Mouse (Mus musculus) limb, embryonic 15.5 days (tissue): Measurements from ENCODE around the gene S100a2. TPM values are rescaled to one million over a fixed set of nuclear protein-coding genes. Genes with fewer than 3 reads are reported as not detected.

Experiments used
- ATAC-seq: fragments of 200-750 bp; cut with Nextera tagmentation; 2 replicates; pipeline ENCODE4 v1.8.0; 2017; ENCODE audit warnings: low read depth, moderate TSS enrichment; ENCODE audit not compliant: insufficient number of reproducible peaks, low FRiP score, low TSS enrichment
- H3K27ac ChIP-seq: fragments of 300-500 bp; sonication (generic); 2 replicates; pipeline ENCODE4 v1.5.1; 2015; ENCODE audit warnings: moderate library complexity, mild to moderate bottlenecking, inconsistent platforms
- H3K27me3 ChIP-seq: fragments of 300-500 bp; sonication (generic); 2 replicates; pipeline ENCODE4 v1.6.1; 2015; ENCODE audit warnings: inconsistent platforms
- H3K36me3 ChIP-seq: fragments of 300-500 bp; sonication (generic); 2 replicates; pipeline ENCODE4 v1.6.1; 2015; ENCODE audit warnings: inconsistent platforms
- H3K4me1 ChIP-seq: fragments of 300-500 bp; sonication (generic); 2 replicates; pipeline ENCODE4 v1.6.1; 2015; ENCODE audit warnings: inconsistent platforms
- H3K4me2 ChIP-seq: fragments of 300-500 bp; sonication (generic); 2 replicates; pipeline ENCODE4 v1.6.1; 2015; ENCODE audit warnings: mild to moderate bottlenecking, inconsistent platforms
- H3K4me3 ChIP-seq: fragments of 300-500 bp; sonication (generic); 2 replicates; pipeline ENCODE4 v1.5.1; 2015; ENCODE audit warnings: mild to moderate bottlenecking, inconsistent platforms
- H3K9ac ChIP-seq: fragments of 300-500 bp; sonication (generic); 2 replicates; pipeline ENCODE4 v1.6.1; 2015; ENCODE audit warnings: inconsistent platforms
- H3K9me3 ChIP-seq: fragments of 300-500 bp; sonication (generic); 2 replicates; pipeline ENCODE4 v1.6.1; 2016; ENCODE audit warnings: inconsistent platforms
- WGBS: fragments of 180-500 bp; shearing (Covaris S2); methylation state at CpG from one replicate; pipeline ENCODE4 v1.1.7; 2015; 5-methylcytosine and 5-hydroxymethylcytosine counted together
- polyA plus RNA-seq: library from polyadenylated mRNA; unstranded; fragments of >200 nt; fragmentation: Nextera tagmentation; extraction: Ambion mirVana; gene quantifications from 2 replicates; pipeline ENCODE4 v1.2.1, GENCODE M21; 2015

The S100a2 gene
- polyA plus RNA-seq, 1 experiment from 2014 or later, result not detected

DNA sequence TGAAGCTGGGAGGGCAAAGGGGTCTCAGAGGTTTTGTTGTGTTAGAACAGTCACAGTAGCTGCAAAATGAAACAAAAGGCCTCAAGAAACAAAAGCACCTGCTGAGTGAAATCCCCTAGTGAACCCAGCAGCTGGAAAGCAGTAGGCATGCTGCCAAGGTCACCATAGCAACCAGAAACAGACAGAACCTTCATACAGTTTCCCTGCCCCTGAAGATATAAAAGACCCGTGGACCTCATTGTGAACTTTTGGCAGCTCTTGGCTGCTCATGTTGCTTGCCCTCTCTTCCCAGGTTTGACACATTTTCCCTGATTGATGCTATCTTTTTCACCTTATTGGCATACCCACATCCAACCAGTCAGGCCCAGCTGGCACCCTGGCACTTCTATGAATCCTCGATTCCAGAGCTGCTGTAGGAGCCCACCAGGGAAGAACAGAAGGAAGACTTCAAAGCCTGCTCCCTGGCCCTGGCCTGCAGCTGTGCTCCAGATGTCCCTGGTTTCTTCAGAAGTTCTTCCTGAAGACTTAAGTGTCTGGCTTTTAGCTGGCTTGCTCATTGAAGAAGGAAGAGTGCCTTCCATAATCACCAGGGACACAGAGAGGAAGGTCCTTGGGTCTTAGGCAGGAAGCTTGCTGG, 33.5 kb downstream of the S100a2 start:
- 0 out of 2 replicates have a peak, but pooled peaks have one; percentile 19 for ATAC-seq
- WGBS, result 9% methylated on average over 2 of the region's 2 CpGs

DNA sequence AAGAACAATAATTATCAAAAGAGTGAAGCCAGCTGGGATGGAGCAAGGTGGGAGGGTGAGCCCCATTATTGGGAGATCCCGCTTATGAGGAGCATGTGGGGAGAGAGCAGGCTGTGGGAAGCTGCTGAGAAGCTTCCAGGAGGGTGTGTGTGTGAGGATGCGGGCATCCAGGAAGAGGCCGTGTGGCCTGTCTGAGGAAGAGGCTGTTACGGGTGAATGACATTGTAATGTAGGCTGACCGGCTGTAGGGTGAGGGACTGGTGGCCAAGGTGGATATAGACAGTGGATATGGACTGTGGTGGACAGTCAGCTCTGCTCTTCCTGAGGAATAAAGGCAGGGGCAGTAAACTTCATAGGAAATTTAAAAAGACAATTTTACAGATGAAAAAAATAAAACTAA, 35.4 kb downstream of the S100a2 start:
- 77% methylated on average over 5 of the region's 5 CpGs for WGBS
- Histone ChIP-seq H3K4me1 (peaks cover 11% of the 10 kb centered on the region), H3K4me3 (no peak overlapping the region), H3K27me3 (no peaks in the 10 kb centered on the region), H3K9ac (no peak overlapping the region), H3K9me3 (no peaks in the 10 kb centered on the region), H3K4me2 (no peak overlapping the region), H3K27ac (no peak overlapping the region), H3K36me3 (no peaks in the 10 kb centered on the region)
- no peak for ATAC-seq

More for the DNA sequence above, 33.5 kb downstream of the S100a2 start:
- no peak overlapping the region for H3K4me3 ChIP-seq
- peak overlapping the region; percentile 57; the same call in 1 of the 2 replicates for H3K27ac ChIP-seq
- H3K4me2 ChIP-seq, result no peak overlapping the region
- peaks cover 11% of the 10 kb centered on the region for H3K4me1 ChIP-seq
- H3K27me3 ChIP-seq, result no peaks in the 10 kb centered on the region
- H3K9ac ChIP-seq, result no peak overlapping the region
- no peaks in the 10 kb centered on the region for H3K36me3 ChIP-seq
- H3K9me3 ChIP-seq, result no peaks in the 10 kb centered on the region

DNA sequence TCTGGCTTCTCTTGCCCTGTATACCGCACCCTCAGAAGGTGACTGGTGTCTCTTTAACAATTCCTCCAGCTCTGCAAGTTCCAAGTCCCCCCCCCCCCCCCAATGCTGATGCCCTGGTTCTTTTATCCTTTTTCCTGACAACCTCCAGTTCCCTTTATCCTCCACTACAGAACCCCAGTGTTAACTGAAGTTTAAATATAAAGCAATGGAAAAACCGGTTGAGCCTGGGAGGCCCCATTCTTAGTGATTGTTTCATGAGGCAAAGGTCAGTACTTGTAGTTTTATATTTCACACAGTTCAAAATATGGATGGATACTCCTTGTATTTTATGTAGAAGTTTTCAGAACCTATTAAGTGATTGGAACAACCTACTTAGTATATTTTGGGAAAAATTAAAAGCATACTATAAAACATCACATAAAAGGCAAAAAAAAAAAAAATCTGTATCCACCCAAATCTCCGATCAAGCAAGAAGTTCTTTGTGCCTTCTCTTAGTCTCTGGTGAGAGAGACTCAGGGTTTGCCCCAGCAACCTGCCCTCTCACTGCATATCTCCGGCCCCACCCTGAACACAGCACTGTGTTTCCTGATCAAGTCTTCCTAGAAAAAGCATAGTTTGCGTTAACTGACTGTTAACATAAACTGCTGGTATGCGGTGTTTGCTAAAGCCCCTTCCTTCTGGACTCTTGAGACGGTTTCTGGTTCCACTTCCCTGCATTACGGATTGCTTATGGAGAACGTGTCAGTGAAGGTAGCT, 36.4 kb downstream of the S100a2 start:
- no peak overlapping the region for H3K4me3 ChIP-seq
- 65% methylated on average over 9 of the region's 9 CpGs for WGBS
- ATAC-seq, result no peak
- H3K36me3 ChIP-seq, result no peaks in the 10 kb centered on the region
- no peaks in the 10 kb centered on the region for H3K27me3 ChIP-seq
- no peaks in the 10 kb centered on the region for H3K9me3 ChIP-seq
- H3K27ac ChIP-seq, result no peak overlapping the region
- peaks cover 11% of the 10 kb centered on the region for H3K4me1 ChIP-seq
- H3K4me2 ChIP-seq, result no peak overlapping the region
- H3K9ac ChIP-seq, result no peak overlapping the region

DNA sequence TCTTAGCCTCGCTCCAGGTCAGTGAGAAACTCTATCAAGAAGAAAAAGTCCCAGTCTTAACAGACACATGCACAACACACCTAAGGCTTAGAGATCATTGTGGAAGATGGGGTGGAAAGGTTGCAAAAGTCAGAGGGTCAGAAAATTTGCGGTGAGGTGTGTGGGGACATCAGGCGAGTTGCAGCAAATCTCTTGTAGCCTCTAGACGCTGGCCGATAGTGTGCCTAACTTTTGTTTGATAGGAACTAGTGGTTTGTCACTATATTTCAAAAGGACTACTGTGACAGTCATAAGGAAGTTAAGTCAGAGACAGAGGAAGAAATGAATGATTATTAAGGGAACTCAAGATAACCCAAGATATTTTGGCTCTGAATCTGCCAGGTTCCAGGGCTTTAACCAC, 37.3 kb downstream of the S100a2 start:
- Histone ChIP-seq H3K4me2 (no peak overlapping the region), H3K9ac (no peak overlapping the region), H3K27ac (no peak overlapping the region), H3K36me3 (no peaks in the 10 kb centered on the region), H3K4me3 (no peak overlapping the region), H3K27me3 (no peaks in the 10 kb centered on the region), H3K9me3 (no peaks in the 10 kb centered on the region), H3K4me1 (peaks cover 11% of the 10 kb centered on the region)
- no peak for ATAC-seq
- 89% methylated on average over 5 of the region's 5 CpGs for WGBS

DNA sequence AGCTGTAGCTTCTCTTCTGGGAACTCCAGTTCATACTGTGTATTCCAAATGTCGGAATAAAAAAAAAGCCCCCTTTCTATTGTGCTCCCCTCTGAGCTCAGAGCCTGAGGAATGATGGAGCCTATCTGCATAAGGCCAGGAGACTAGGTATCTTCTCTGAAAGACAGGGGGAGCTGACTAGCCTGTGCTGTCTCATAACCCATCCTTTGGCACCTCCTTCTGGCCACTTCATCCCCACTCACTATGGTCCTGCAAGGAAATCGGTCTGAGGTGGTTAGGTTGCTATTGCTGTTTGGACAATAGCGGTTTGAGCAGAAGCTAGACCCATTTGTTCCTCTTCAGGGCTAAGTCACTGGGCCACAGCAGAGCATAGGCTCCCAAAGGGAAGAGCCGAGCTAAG, 37.8 kb downstream of the S100a2 start:
- no peak for ATAC-seq
- Histone ChIP-seq H3K36me3 (no peaks in the 10 kb centered on the region), H3K4me2 (no peak overlapping the region), H3K9me3 (no peaks in the 10 kb centered on the region), H3K4me3 (no peak overlapping the region), H3K27ac (no peak overlapping the region), H3K9ac (no peak overlapping the region), H3K4me1 (peaks cover 11% of the 10 kb centered on the region), H3K27me3 (no peaks in the 10 kb centered on the region)
- WGBS, result 66% methylated on average over 4 of the region's 4 CpGs

DNA sequence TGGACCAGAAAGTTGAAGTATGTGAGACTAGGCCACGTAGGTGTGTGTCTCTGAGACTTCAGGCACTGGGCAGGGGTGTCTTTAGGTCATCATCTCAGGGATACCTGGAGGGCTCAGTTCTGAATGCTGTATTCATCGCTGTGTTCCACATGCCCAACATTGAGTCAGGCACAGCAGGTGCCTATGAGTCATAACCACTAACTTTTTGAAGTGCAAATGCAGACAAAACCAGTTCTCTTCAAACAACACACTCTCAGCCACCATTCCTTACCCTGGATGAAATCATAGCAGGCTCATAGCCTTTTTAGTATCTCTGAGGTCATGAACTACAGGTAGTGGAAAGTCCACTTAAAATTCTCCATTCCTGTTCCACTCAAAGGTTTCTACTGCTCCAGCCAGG, 39.3 kb downstream of the S100a2 start:
- no peak overlapping the region for H3K9ac ChIP-seq
- H3K27ac ChIP-seq, result no peak overlapping the region
- no peaks in the 10 kb centered on the region for H3K36me3 ChIP-seq
- no peaks in the 10 kb centered on the region for H3K9me3 ChIP-seq
- H3K4me3 ChIP-seq, result no peak overlapping the region
- no peaks in the 10 kb centered on the region for H3K27me3 ChIP-seq
- 69% methylated on average over 2 of the region's 2 CpGs for WGBS
- no peak for ATAC-seq
- no peak overlapping the region for H3K4me2 ChIP-seq
- no peaks in the 10 kb centered on the region for H3K4me1 ChIP-seq

DNA sequence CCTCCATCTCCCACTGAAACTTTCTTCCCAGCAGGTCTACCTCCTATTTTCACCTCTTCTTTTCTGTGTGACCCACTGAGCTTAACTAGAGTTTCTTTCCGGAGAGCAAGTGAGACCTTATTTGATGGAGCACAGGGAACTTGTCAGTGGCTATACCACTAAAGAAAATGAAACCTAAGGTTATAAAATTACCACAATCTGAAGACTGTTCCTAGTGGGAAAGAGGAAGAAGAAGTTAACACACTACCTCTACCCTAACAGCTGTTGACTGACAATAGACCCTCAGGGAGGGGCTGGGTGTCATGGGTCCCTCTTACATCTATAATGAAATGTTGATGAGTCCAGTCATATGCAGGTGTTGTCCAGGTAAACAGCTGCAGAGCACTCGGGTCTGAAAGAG, 41.9 kb downstream of the S100a2 start:
- Histone ChIP-seq H3K9me3 (no peaks in the 10 kb centered on the region), H3K4me2 (no peak overlapping the region), H3K4me3 (no peak overlapping the region), H3K36me3 (no peaks in the 10 kb centered on the region), H3K4me1 (no peaks in the 10 kb centered on the region), H3K9ac (no peak overlapping the region), H3K27me3 (no peaks in the 10 kb centered on the region), H3K27ac (no peak overlapping the region)
- 67% methylated on average over 2 of the region's 2 CpGs for WGBS
- ATAC-seq, result no peak

DNA sequence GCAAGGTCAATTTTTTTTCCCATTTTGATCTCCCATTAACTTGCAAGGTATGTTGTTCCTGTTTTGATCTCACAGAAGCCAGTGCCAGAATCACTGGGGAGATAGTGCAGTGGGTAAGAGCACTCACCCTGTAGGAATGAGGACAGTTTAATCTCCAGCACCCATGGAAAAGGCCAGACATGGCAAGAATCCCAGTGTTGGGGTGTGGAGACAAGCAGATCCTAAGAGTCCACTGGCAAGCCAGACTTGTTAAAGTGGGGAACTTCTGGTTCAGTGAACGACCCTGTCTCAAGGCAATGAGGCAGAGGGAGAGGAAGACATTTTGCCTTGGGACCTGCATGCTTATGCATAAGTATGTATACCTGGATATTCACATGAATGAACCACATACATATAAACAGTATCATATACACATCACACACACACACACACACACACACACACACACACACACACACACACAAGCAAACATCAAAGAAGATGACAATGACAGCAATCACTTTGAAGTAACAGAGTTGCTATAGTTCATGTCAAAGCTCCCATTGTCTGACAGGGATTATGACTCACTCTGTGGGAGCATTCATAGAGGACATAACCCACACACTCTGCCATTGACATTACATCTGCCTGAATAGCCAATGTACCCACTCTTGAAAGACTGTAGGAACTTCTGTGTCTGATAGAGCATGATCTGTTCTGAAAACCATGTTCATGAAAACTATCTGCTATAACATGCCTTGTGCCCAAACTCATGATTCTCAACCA, 48.6 kb downstream of the S100a2 start:
- H3K4me3 ChIP-seq, result no peak overlapping the region
- no peaks in the 10 kb centered on the region for H3K4me1 ChIP-seq
- no peak for ATAC-seq
- no peak overlapping the region for H3K27ac ChIP-seq
- H3K27me3 ChIP-seq, result no peaks in the 10 kb centered on the region
- 83% methylated on average over 1 of the region's 1 CpGs for WGBS
- no peaks in the 10 kb centered on the region for H3K36me3 ChIP-seq
- H3K4me2 ChIP-seq, result no peak overlapping the region
- no peaks in the 10 kb centered on the region for H3K9me3 ChIP-seq
- H3K9ac ChIP-seq, result no peak overlapping the region

DNA sequence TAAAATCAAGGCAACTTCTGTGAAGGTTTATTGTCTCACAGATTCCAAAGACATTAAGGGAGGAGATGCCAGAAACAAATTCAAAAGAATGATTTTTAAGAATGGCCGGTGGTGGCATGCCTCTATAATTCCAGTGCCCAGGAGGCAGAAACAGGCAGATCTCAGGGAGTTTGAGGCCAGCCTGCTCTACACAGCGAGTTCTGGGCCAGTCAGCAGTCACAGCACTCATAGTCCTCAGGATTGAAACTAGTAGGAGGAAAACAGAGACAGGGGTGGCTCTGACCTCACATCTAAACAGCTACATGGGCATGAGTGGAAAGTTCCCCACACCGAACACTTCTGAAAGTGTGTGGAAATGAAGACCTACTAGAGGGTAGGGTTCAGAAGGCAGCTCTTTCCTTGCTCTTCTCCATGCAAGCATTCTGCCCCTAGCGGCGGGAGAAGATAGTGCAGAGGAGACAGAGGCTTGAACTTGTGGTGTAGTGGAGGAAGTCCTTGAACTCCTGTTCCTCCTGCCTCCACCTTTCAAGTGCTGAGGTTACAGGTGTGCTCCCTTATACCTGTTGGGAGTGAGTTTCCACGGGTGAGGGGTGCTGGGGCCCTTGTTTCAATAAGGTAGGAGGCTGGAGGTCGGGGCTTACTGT, 49.6 kb downstream of the S100a2 start:
- Histone ChIP-seq H3K27me3 (no peaks in the 10 kb centered on the region), H3K9me3 (no peaks in the 10 kb centered on the region), H3K4me1 (no peaks in the 10 kb centered on the region), H3K27ac (no peak overlapping the region), H3K36me3 (no peaks in the 10 kb centered on the region), H3K4me3 (no peak overlapping the region), H3K4me2 (no peak overlapping the region), H3K9ac (no peak overlapping the region)
- WGBS, result 52% methylated on average over 7 of the region's 7 CpGs
- no peak for ATAC-seq

DNA sequence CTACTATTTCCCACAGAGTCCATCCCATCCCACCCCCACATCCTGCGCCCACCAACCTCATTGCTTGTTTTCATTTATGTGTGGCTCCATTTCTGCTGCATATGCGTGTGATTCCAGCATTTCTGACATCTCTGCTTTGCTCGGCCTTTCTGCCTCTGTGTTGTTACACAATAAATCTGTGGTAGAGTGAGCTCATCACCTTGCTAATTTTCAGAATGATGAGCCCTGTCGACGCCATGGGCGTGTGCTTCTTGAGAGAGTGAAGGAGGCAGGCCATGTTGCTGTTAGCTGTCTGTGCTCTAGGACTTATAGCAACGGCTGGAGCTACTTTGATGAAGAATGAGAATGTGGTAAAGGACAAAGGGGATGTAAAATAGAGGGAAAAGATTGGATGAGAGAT, 50.9 kb downstream of the S100a2 start:
- Histone ChIP-seq H3K4me2 (no peak overlapping the region), H3K27ac (no peak overlapping the region), H3K9me3 (no peaks in the 10 kb centered on the region), H3K9ac (no peak overlapping the region), H3K27me3 (no peaks in the 10 kb centered on the region), H3K4me1 (no peaks in the 10 kb centered on the region), H3K4me3 (no peak overlapping the region), H3K36me3 (no peaks in the 10 kb centered on the region)
- WGBS, result 78% methylated on average over 7 of the region's 7 CpGs
- no peak for ATAC-seq
